Mouse (Mus musculus) MEL (cell line): ENCODE measurements at regions not wholly inside any gene's neighbourhood (a gene's known extent, or its start where the extent isn't known, plus 50 kb on each side); places are given as distances from the start of the nearest gene placed in this dataset.

ENCODE experiments used
- DNase-seq: peaks from one replicate; pipeline ENCODE4 v3.0.0; 2011; ENCODE audit warnings: low read depth, low spot score
- H3K27ac ChIP-seq: 2 replicates; pipeline ENCODE4 v1.5.1; 2012; ENCODE audit warnings: low read depth, mild to moderate bottlenecking, control low read depth, low read length, moderate library complexity; ENCODE audit not compliant: control insufficient read depth
- H3K27me3 ChIP-seq, 2 experiments: fragments of 150-350 bp in 1 of 2; sonication (generic) in 1 of 2; 2 replicates each; pipeline ENCODE4 v1.6.1; 2012; ENCODE audit warnings: low read length in 2 of 2, mild to moderate bottlenecking in 2 of 2, improper control_type of control experiment in 1 of 2, moderate library complexity in 1 of 2; ENCODE audit not compliant: insufficient read depth in 2 of 2, control insufficient read depth in 1 of 2
- H3K36me3 ChIP-seq, 2 experiments: 2 replicates each; pipeline ENCODE4 v1.6.1; 2012 to 2014; ENCODE audit warnings: low read length in 2 of 2, improper control_type of control experiment in 1 of 2, inconsistent platforms in 1 of 2, mild to moderate bottlenecking in 1 of 2; ENCODE audit not compliant: insufficient read depth in 2 of 2, control insufficient read depth in 1 of 2
- H3K4me1 ChIP-seq, 2 experiments: fragments of 150-350 bp in 1 of 2; sonication (generic) in 1 of 2; 2 replicates each; pipeline ENCODE4 v1.6.1; 2012; ENCODE audit warnings: low read length in 2 of 2, improper control_type of control experiment in 1 of 2, mild to moderate bottlenecking in 1 of 2; ENCODE audit not compliant: insufficient read depth in 2 of 2, control insufficient read depth in 1 of 2
- H3K4me3 ChIP-seq, 2 experiments: fragments of 150-350 bp in 1 of 2; sonication (generic) in 1 of 2; 2 replicates each; pipeline ENCODE4 v1.5.1; 2012; ENCODE audit warnings: low read depth in 2 of 2, low read length in 2 of 2, mild to moderate bottlenecking in 2 of 2, moderate library complexity in 2 of 2, control low read depth in 1 of 2, improper control_type of control experiment in 1 of 2; ENCODE audit not compliant: control insufficient read depth in 1 of 2, insufficient read depth in 1 of 2
- H3K79me2 ChIP-seq: 2 replicates; pipeline ENCODE4 v1.6.1; 2012; ENCODE audit warnings: mild to moderate bottlenecking, low read length, moderate library complexity; ENCODE audit not compliant: control insufficient read depth, poor library complexity, insufficient read depth
- H3K9ac ChIP-seq: 2 replicates; pipeline ENCODE4 v1.6.1; 2012; ENCODE audit warnings: low read depth, mild to moderate bottlenecking, control low read depth, low read length, moderate library complexity; ENCODE audit not compliant: control insufficient read depth, poor library complexity, severe bottlenecking
- H3K9me3 ChIP-seq: fragments of 150-350 bp; sonication (generic); replicated peaks from 2 replicates; pipeline ENCODE4 v1.6.1; 2012; ENCODE audit warnings: mild to moderate bottlenecking, low read length, improper control_type of control experiment, moderate library complexity; ENCODE audit not compliant: insufficient read depth
- CHD2 ChIP-seq: IDR thresholded peaks from 2 replicates; pipeline ENCODE4 v1.6.1; 2011; ENCODE audit warnings: low read length, improper control_type of control experiment
- CTCF ChIP-seq, 3 experiments: IDR thresholded peaks in 2 of 3; conservative IDR thresholded peaks in 1 of 3; 2 replicates each; pipeline ENCODE4 v1.5.1; 2011 to 2012; ENCODE audit warnings: low read length in 3 of 3, low read depth in 2 of 3, mild to moderate bottlenecking in 2 of 3, improper control_type of control experiment in 1 of 3, inconsistent platforms in 1 of 3, mixed read lengths in 1 of 3, moderate library complexity in 1 of 3; ENCODE audit not compliant: control insufficient read depth in 1 of 3, insufficient read depth in 1 of 3, poor library complexity in 1 of 3, severe bottlenecking in 1 of 3
- E2F4 ChIP-seq: IDR thresholded peaks from 2 replicates; pipeline ENCODE4 v1.6.1; 2011; ENCODE audit warnings: low read depth, low read length, improper control_type of control experiment, borderline replicate concordance
- ELF1 ChIP-seq: IDR thresholded peaks from 2 replicates; pipeline ENCODE4 v1.6.1; 2014; ENCODE audit warnings: low read depth, mild to moderate bottlenecking, inconsistent platforms, low read length, improper control_type of control experiment, moderate library complexity
- EP300 ChIP-seq, 2 experiments: IDR thresholded peaks; 2 replicates each; pipeline ENCODE4 v1.6.1; 2011; ENCODE audit warnings: improper control_type of control experiment in 2 of 2, low read length in 2 of 2, low read depth in 1 of 2, mild to moderate bottlenecking in 1 of 2
- GABPA ChIP-seq: IDR thresholded peaks from 2 replicates; pipeline ENCODE4 v1.6.1; 2012; ENCODE audit warnings: low read depth, mild to moderate bottlenecking, inconsistent platforms, low read length, improper control_type of control experiment, moderate library complexity
- GATA1 ChIP-seq: IDR thresholded peaks from 2 replicates; pipeline ENCODE4 v1.6.1; 2011; ENCODE audit warnings: low read depth, low read length, improper control_type of control experiment
- HCFC1 ChIP-seq: IDR thresholded peaks from 2 replicates; pipeline ENCODE4 v1.6.1; 2012; ENCODE audit warnings: low read depth, mild to moderate bottlenecking, inconsistent platforms, low read length, improper control_type of control experiment, moderate library complexity
- MAFK ChIP-seq: IDR thresholded peaks from 2 replicates; pipeline ENCODE4 v1.6.1; 2011; ENCODE audit warnings: low read depth, mild to moderate bottlenecking, low read length, improper control_type of control experiment, borderline replicate concordance
- MXI1 ChIP-seq: IDR thresholded peaks from 2 replicates; pipeline ENCODE4 v1.6.1; 2011; ENCODE audit warnings: mild to moderate bottlenecking, low read depth, low read length, improper control_type of control experiment
- MYC ChIP-seq: IDR thresholded peaks from 2 replicates; pipeline ENCODE4 v1.6.1; 2011; ENCODE audit warnings: low read depth, mild to moderate bottlenecking, low read length, improper control_type of control experiment, moderate library complexity
- NRF1 ChIP-seq: IDR thresholded peaks from 2 replicates; pipeline ENCODE4 v1.6.1; 2014; ENCODE audit warnings: low read depth, mild to moderate bottlenecking, inconsistent platforms, low read length, improper control_type of control experiment, moderate library complexity; ENCODE audit not compliant: poor library complexity, insufficient read depth, severe bottlenecking
- POLR2AphosphoS5 ChIP-seq: IDR thresholded peaks from 2 replicates; pipeline ENCODE4 v1.6.1; 2012; ENCODE audit warnings: low read depth, borderline replicate concordance, mild to moderate bottlenecking, inconsistent platforms, low read length, moderate library complexity, mixed read lengths
- SIN3A ChIP-seq: IDR thresholded peaks from 2 replicates; pipeline ENCODE4 v1.6.1; 2012; ENCODE audit warnings: low read length, improper control_type of control experiment, inconsistent platforms
- TAL1 ChIP-seq: IDR thresholded peaks from 2 replicates; pipeline ENCODE4 v1.6.1; 2012; ENCODE audit warnings: mild to moderate bottlenecking, inconsistent platforms, low read length, moderate library complexity, mixed read lengths
- TBP ChIP-seq: IDR thresholded peaks from 2 replicates; pipeline ENCODE4 v1.8.0; 2011; ENCODE audit warnings: low read depth, low read length, improper control_type of control experiment
- TCF12 ChIP-seq: IDR thresholded peaks from 2 replicates; pipeline ENCODE4 v1.6.1; 2014; ENCODE audit warnings: low read depth, mild to moderate bottlenecking, inconsistent platforms, low read length, improper control_type of control experiment, moderate library complexity
- UBTF ChIP-seq: IDR thresholded peaks from 2 replicates; pipeline ENCODE4 v1.6.1; 2012; ENCODE audit warnings: low read depth, mild to moderate bottlenecking, inconsistent platforms, low read length, improper control_type of control experiment, moderate library complexity, borderline replicate concordance; ENCODE audit not compliant: insufficient read depth
- USF2 ChIP-seq, 2 experiments: IDR thresholded peaks; 2 replicates each; pipeline ENCODE4 v1.6.1; 2011 to 2012; ENCODE audit warnings: improper control_type of control experiment in 2 of 2, low read length in 2 of 2, borderline replicate concordance in 1 of 2, inconsistent platforms in 1 of 2, low read depth in 1 of 2, mild to moderate bottlenecking in 1 of 2; ENCODE audit not compliant: insufficient read depth in 1 of 2
- ZC3H11A ChIP-seq: IDR thresholded peaks from 2 replicates; pipeline ENCODE4 v1.6.1; 2012; ENCODE audit warnings: low read depth, mild to moderate bottlenecking, inconsistent platforms, low read length, improper control_type of control experiment
- ZMIZ1 ChIP-seq: IDR thresholded peaks from 2 replicates; pipeline ENCODE4 v1.6.1; 2012; ENCODE audit warnings: low read depth, mild to moderate bottlenecking, inconsistent platforms, low read length, improper control_type of control experiment, moderate library complexity
- ZNF384 ChIP-seq: IDR thresholded peaks from 2 replicates; pipeline ENCODE4 v1.6.1; 2012; ENCODE audit warnings: low read depth, mild to moderate bottlenecking, inconsistent platforms, low read length, improper control_type of control experiment

- TF ChIP-seq ZMIZ1 (no peak), TCF12 (no peak), NRF1 (no peak), SIN3A (no peak), GABPA (no peak), E2F4 (no peak), ELF1 (no peak), CTCF (IDR thresholded peaks at IDR 0.05 in 2 of 3, conservative IDR thresholded peaks at IDR 0.05 in 1 of 3; ENCODE audit: control insufficient read depth in 1 of 3, insufficient read depth in 1 of 3, low read depth in 2 of 3, low read length in 3 of 3, poor library complexity in 1 of 3, severe bottlenecking in 1 of 3) (no peak), MAFK (no peak), ZC3H11A (no peak)
- Histone ChIP-seq H3K4me3 (no peak overlapping the region), H3K27ac (no peak overlapping the region), H3K79me2 (no peaks in the 10 kb centered on the region), H3K9me3 (no peaks in the 10 kb centered on the region), H3K4me1 (no peaks in the 10 kb centered on the region), H3K9ac (no peak overlapping the region), H3K36me3 (no peaks in the 10 kb centered on the region), H3K27me3 (no peaks in the 10 kb centered on the region)
- no peak for DNase-seq
These were observed 128.9 kb upstream of the Ednrb start for GRCm38 (mm10) chr14:103973111-103973510.

- Histone ChIP-seq H3K27ac (no peak overlapping the region), H3K9ac (no peak overlapping the region), H3K79me2 (no peaks in the 10 kb centered on the region), H3K4me3 (no peak overlapping the region), H3K27me3 (no peaks in the 10 kb centered on the region), H3K4me1 (no peaks in the 10 kb centered on the region), H3K9me3 (no peaks in the 10 kb centered on the region), H3K36me3 (no peaks in the 10 kb centered on the region)
- no peak for TF ChIP-seq MYC
- TF ChIP-seq USF2 (IDR thresholded peaks at IDR 0.05; ENCODE audit: borderline replicate concordance in 1 of 2, insufficient read depth in 1 of 2, low read depth in 1 of 2, low read length in 2 of 2) = no peak
- TF ChIP-seq NRF1 = no peak
- no peak for TF ChIP-seq CHD2
- no peak for TF ChIP-seq EP300 (IDR thresholded peaks at IDR 0.05; ENCODE audit: low read depth in 1 of 2, low read length in 2 of 2)
- no peak for TF ChIP-seq TCF12
- no peak for TF ChIP-seq POLR2AphosphoS5
- no peak for TF ChIP-seq HCFC1
- TF ChIP-seq TAL1 = no peak
- no peak for TF ChIP-seq UBTF
- TF ChIP-seq ZC3H11A = no peak
- TF ChIP-seq MAFK = no peak
- no peak for TF ChIP-seq E2F4
- TF ChIP-seq SIN3A = no peak
- TF ChIP-seq ZNF384 = no peak
- no peak for TF ChIP-seq GATA1
- no peak for TF ChIP-seq TBP
- TF ChIP-seq GABPA = no peak
- TF ChIP-seq MXI1 = no peak
- no peak for DNase-seq
These were observed 125.1 kb upstream of the Ednrb start for GRCm38 (mm10) chr14:103969305-103969704.
